Comparison of ENCODE assay signal across 8 mouse cellular contexts in the genomic region with DNA sequence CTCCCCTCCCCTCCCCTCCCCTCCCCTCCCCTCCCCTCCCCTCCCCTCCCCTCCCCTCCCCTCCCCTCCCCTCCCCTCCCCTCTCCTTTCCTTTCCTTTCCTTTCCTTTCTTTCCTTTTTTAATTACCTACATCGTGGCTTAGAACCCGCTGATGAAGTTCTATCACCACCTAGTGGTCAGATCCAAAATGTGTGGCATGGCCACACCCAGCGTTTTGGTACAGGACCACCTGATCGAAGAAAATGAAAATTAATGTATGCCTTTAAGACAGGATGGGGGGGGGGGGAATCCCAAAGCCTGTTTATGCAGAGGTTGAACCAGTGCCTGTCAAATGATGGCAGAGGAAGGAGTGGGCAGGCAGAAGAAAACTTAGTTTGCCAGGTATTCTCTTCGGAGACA.
DNase-seq lines count a peak whose midpoint lies in the region; ATAC-seq and TF ChIP-seq lines count a peak whose summit lies in the region.

No protein-coding gene starts in this region.

- 24% methylated on average over 4 of the region's 5 CpGs for WGBS in cerebellum, adult 2 months
- 14% methylated on average over 5 of the region's 5 CpGs for WGBS in small intestine, adult 2 months

- H3K36me3 ChIP-seq in small intestine, adult 2 months (ENCODE audit: control insufficient read depth, insufficient read depth, low read length): no peaks in the 10 kb centered on the region

- no peak overlapping the region for H3K27ac ChIP-seq in cerebellum, adult 2 months (ENCODE audit: insufficient read depth, low read length)
- H3K27ac ChIP-seq in small intestine, adult 2 months (ENCODE audit: insufficient read depth, low read depth, low read length): no peak overlapping the region

- peak; percentile 65 for DNase-seq in 416B (ENCODE audit: low read depth)
- peak; percentile 51 to 56 for DNase-seq in B cell, adult 2 months
- peak; percentile 30 to 46 for DNase-seq in cerebellum, adult 2 months
- peak; percentile 64 for DNase-seq in heart, postnatal 4 days
- peak; percentile 43 to 73 for DNase-seq in layer of hippocampus, postnatal 14 days (ENCODE audit: low spot score in 2 of 2)
- no peak for DNase-seq in gastrocnemius, adult 8-10 months (ENCODE audit: low spot score in 2 of 2)

- H3K27me3 ChIP-seq in cerebellum, adult 2 months (ENCODE audit: control insufficient read depth, insufficient read depth, low read length): no peaks in the 10 kb centered on the region
- H3K27me3 ChIP-seq in small intestine, adult 2 months (ENCODE audit: control insufficient read depth, insufficient read depth, low read length): no peaks in the 10 kb centered on the region

- TF ChIP-seq CTCF in cerebellum, adult 2 months (IDR thresholded peaks at IDR 0.05; ENCODE audit: borderline replicate concordance, insufficient read depth, low read depth, low read length): peak; percentile 71
- TF ChIP-seq CTCF in small intestine, adult 2 months (IDR thresholded peaks at IDR 0.05; ENCODE audit: extremely low read depth, insufficient read length, insufficient replicate concordance, low read depth, low read length): peak; percentile 39; the same call in 1 of the 2 replicates

- TF ChIP-seq POLR2A in cerebellum, adult 2 months (IDR thresholded peaks at IDR 0.05; ENCODE audit: borderline replicate concordance, insufficient read depth, low read length): no peak
- no peak for TF ChIP-seq POLR2A in small intestine, adult 2 months (IDR thresholded peaks at IDR 0.05; ENCODE audit: low read depth, low read length)

- H3K4me1 ChIP-seq in cerebellum, adult 2 months (ENCODE audit: control insufficient read depth, insufficient read depth, low read length): peaks cover 4% of the 10 kb centered on the region; the same call in 1 of the 2 replicates
- peaks cover 10% of the 10 kb centered on the region; the same call in 1 of the 2 replicates for H3K4me1 ChIP-seq in small intestine, adult 2 months (ENCODE audit: control insufficient read depth, insufficient read depth, insufficient read length, low read length)

- ATAC-seq in megakaryocyte-erythroid progenitor cell, adult 5-6 weeks (replicated peaks; ENCODE audit: low FRiP score, low TSS enrichment, poor library complexity, severe bottlenecking): peak; percentile 69

- H3K4me3 ChIP-seq in cerebellum, adult 2 months (replicated peaks; ENCODE audit: insufficient read depth, low read depth, low read length): no peak overlapping the region
- no peak overlapping the region for H3K4me3 ChIP-seq in small intestine, adult 2 months (ENCODE audit: low read depth, low read length)

Comparison
In these comparisons a context has a peak if more than half of its experiments do, and no peak if none do; other contexts are left out.
1. DNase-seq: peak in 416B (single experiment), B cell, adult 2 months (2 of 2), cerebellum, adult 2 months (2 of 2), heart, postnatal 4 days (single experiment) and layer of hippocampus, postnatal 14 days (2 of 2); none in gastrocnemius, adult 8-10 months (0 of 2).